Mouse (Mus musculus) lung, postnatal 36 days (tissue): Measurements from ENCODE around the gene Plppr5.

Experiments used
- DNase-seq: peaks from one replicate; pipeline ENCODE4 v3.0.0; 2022; ENCODE audit warnings: mixed read lengths

Gene Plppr5

GRCm38 (mm10) chr3:117708788-117709187 lies 134.2 kb downstream of the Plppr5 start:
- DNase-seq = no peak

GRCm38 (mm10) chr3:117716534-117717280 lies 142.1 kb downstream of the Plppr5 start:
- no peak for DNase-seq

- no peak for DNase-seq
Observed at GRCm38 (mm10) chr3:117723390-117723789, 148.8 kb downstream of the Plppr5 start.

GRCm38 (mm10) chr3:117724521-117724920 lies 149.9 kb downstream of the Plppr5 start:
- no peak for DNase-seq

- DNase-seq = no peak
Observed at GRCm38 (mm10) chr3:117725501-117725900, 150.9 kb downstream of the Plppr5 start.

- no peak for DNase-seq
Observed at GRCm38 (mm10) chr3:117728136-117728535, 153.5 kb downstream of the Plppr5 start.

- no peak for DNase-seq
Observed at GRCm38 (mm10) chr3:117729121-117730072, 154.8 kb downstream of the Plppr5 start.

- DNase-seq = no peak
Observed at GRCm38 (mm10) chr3:117731545-117731944, 156.9 kb downstream of the Plppr5 start.

GRCm38 (mm10) chr3:117732661-117733060 lies 158.0 kb downstream of the Plppr5 start:
- DNase-seq = no peak
